Mouse (Mus musculus) erythroblast, embryonic 14.5 days (primary cell): Measurements from ENCODE around the gene Nars2. TPM values are rescaled to one million over a fixed set of nuclear protein-coding genes. Genes with fewer than 3 reads are reported as not detected.

Experiments
- H3K27me3 ChIP-seq: 2 replicates; pipeline ENCODE4 v1.6.1; 2012; ENCODE audit warnings: inconsistent platforms; ENCODE audit not compliant: control insufficient read depth
- H3K36me3 ChIP-seq: 2 replicates; pipeline ENCODE4 v1.6.1; 2012; ENCODE audit warnings: mild to moderate bottlenecking, inconsistent platforms; ENCODE audit not compliant: control insufficient read depth
- H3K4me1 ChIP-seq: 2 replicates; pipeline ENCODE4 v1.6.1; 2012; ENCODE audit warnings: inconsistent platforms; ENCODE audit not compliant: control insufficient read depth
- H3K4me3 ChIP-seq: replicated peaks from 2 replicates; pipeline ENCODE3; 2012; ENCODE audit warnings: moderate library complexity, mild to moderate bottlenecking, inconsistent platforms
- H3K9me3 ChIP-seq: 2 replicates; pipeline ENCODE4 v1.6.1; 2012; ENCODE audit warnings: low read length, inconsistent platforms, mixed read lengths; ENCODE audit not compliant: control insufficient read depth
- GATA1 ChIP-seq: IDR thresholded peaks from 2 replicates; pipeline ENCODE4 v1.6.1; 2012; ENCODE audit warnings: low read length, inconsistent platforms, mixed read lengths
- TAL1 ChIP-seq: IDR thresholded peaks from 3 replicates; pipeline ENCODE4 v1.6.1; 2012; ENCODE audit warnings: low read length, inconsistent platforms, mixed read lengths
- polyA plus RNA-seq: library from polyadenylated mRNA; stranded (reverse); fragments of >175 nt; gene quantifications from 2 replicates; pipeline ENCODE4 v1.2.3, GENCODE M21; 2012

Gene Nars2
- polyA plus RNA-seq, 1 experiment, result 0.23 TPM

DNA sequence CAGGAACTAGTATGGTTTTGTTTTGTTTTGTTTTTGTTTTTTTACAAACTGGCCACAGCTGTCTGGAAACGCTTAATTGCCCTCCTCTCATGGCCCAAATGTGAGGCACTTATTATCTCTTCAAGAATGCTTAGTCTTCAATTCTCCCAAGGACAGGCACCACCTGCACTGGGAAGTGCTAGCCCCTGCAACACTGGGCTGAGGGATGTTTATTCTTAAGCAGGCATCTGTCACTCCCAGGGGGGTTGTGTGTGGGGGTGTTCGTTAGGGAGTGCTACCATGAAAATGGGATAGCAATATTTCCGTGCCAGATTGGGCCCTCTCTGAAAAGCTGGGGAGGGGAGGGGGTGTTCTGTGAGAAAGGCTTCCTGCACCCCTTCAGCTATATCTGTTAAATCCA is 15.9 kb downstream of the Nars2 start:
- no peak overlapping the region for H3K4me3 ChIP-seq
- TF ChIP-seq GATA1, result no peak
- H3K27me3 ChIP-seq, result no peaks in the 10 kb centered on the region
- H3K36me3 ChIP-seq, result peaks cover 9% of the 10 kb centered on the region
- peaks cover 18% of the 10 kb centered on the region for H3K4me1 ChIP-seq
- H3K9me3 ChIP-seq, result no peaks in the 10 kb centered on the region

GRCm38 (mm10) chr7:96970359-96970758 is 19.1 kb downstream of the Nars2 start:
- peaks cover 17% of the 10 kb centered on the region for H3K36me3 ChIP-seq
- no peak for TF ChIP-seq GATA1
- no peak for TF ChIP-seq TAL1
- H3K4me3 ChIP-seq, result no peak overlapping the region
- no peaks in the 10 kb centered on the region for H3K9me3 ChIP-seq
- H3K4me1 ChIP-seq, result peaks cover 23% of the 10 kb centered on the region
- no peaks in the 10 kb centered on the region for H3K27me3 ChIP-seq

DNA sequence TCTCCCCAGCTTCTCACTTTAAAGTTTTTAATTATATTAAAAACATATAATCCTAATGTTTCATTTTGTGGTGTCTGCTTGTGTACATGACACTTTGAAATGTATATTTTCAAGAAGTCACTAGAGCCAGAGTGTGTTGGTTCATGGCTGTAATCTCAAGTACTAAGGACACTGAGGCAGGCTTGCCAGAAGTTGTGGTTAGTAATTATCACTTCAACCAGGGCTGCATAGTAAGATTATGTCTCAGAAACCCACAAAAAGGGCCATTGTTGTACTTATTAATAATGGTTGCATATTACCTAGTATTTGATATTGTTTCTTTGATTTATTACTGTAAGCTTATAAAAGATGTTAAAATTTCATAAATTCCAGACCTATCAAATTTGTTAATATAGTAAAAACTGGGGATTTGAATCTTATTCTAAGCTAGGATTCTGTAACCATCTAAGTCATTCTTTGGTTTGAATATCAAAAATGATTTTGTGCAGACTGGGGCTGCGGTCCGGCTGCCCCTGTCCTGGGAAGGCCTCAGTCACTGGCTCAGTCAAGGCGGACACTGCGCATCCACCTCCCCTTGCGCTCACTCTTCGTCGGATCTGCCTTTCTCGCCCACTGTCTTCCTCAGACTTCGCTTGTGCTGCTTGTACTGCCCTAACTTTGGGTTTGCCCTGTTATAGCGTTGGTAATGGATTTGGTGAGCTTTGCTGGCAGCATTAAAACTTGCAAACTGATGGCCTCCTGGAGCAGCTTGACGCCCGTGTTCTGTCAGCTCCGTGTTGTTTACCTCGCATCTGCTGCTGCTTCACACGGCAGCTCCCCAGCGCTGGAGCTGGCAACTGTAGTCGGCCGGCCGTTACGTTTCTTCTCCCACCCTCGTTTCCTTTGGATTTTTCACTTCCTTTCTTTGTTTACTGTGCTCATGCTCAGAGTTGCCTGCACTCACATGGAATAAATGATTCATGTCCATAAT is 20.0 kb downstream of the Nars2 start:
- TF ChIP-seq TAL1 (no peak), GATA1 (no peak)
- H3K27me3 ChIP-seq, result no peaks in the 10 kb centered on the region
- peaks cover 18% of the 10 kb centered on the region for H3K36me3 ChIP-seq
- H3K4me3 ChIP-seq, result no peak overlapping the region
- H3K4me1 ChIP-seq, result peaks cover 23% of the 10 kb centered on the region
- no peaks in the 10 kb centered on the region for H3K9me3 ChIP-seq

DNA sequence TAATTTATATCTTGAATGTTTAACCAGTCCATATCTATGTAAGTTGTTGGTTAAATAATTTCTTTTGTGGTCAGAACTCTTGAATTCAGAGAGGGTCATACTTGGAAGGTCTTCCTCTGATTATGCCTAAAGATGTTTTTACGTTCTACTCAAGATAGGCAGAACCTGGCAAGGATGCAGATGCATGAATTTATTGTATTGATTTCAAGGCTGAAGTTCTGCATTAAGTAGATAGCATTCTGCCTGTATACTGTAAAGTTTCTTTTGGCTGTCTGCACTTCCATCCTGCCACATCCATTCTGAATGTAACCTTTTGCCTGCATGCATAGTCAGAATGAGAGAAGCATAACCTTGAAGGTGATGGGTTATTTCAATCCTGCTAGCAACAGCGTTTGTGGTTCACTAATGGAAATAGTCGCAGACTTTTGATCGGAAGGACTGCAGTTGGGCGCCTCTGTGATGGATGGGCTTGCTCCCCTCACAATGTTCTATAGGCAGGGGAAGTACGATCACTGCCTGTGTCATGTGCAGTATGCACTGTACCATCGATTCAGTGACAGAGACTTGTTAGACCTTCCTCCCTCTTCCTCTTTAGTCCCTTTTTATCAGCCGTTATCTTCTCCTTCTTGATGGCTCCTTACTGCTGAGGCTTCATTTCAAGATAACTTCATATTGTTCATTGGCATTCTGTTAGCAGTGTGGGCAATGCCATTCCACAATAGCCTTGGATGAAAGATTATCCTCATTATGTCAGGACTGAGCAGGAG is 21.0 kb downstream of the Nars2 start:
- Histone ChIP-seq H3K27me3 (no peaks in the 10 kb centered on the region), H3K4me1 (peaks cover 23% of the 10 kb centered on the region), H3K36me3 (peaks cover 19% of the 10 kb centered on the region), H3K9me3 (no peaks in the 10 kb centered on the region), H3K4me3 (no peak overlapping the region)
- TF ChIP-seq GATA1 (no peak), TAL1 (no peak)

GRCm38 (mm10) chr7:96975914-96976313 is 24.6 kb downstream of the Nars2 start:
- Histone ChIP-seq H3K4me3 (no peak overlapping the region), H3K4me1 (peaks cover 16% of the 10 kb centered on the region), H3K9me3 (no peaks in the 10 kb centered on the region), H3K27me3 (no peaks in the 10 kb centered on the region), H3K36me3 (peaks cover 16% of the 10 kb centered on the region)
- TF ChIP-seq TAL1 (no peak), GATA1 (no peak)

- Histone ChIP-seq H3K4me3 (no peak overlapping the region), H3K36me3 (peaks cover 15% of the 10 kb centered on the region), H3K9me3 (no peaks in the 10 kb centered on the region), H3K4me1 (peaks cover 5% of the 10 kb centered on the region), H3K27me3 (no peaks in the 10 kb centered on the region)
- no peak for TF ChIP-seq GATA1
- no peak for TF ChIP-seq TAL1
Observed at GRCm38 (mm10) chr7:96977209-96977608, 25.9 kb downstream of the Nars2 start.

GRCm38 (mm10) chr7:96981366-96981765 is 30.1 kb downstream of the Nars2 start:
- TF ChIP-seq TAL1 (no peak), GATA1 (no peak)
- Histone ChIP-seq H3K4me3 (no peak overlapping the region), H3K27me3 (no peaks in the 10 kb centered on the region), H3K4me1 (no peaks in the 10 kb centered on the region; the same call in 1 of the 2 replicates), H3K9me3 (no peaks in the 10 kb centered on the region), H3K36me3 (peaks cover 7% of the 10 kb centered on the region)

GRCm38 (mm10) chr7:96983660-96984347 is 32.5 kb downstream of the Nars2 start:
- no peaks in the 10 kb centered on the region for H3K27me3 ChIP-seq
- no peak for TF ChIP-seq TAL1
- no peak for TF ChIP-seq GATA1
- no peak overlapping the region for H3K4me3 ChIP-seq
- peaks cover 7% of the 10 kb centered on the region; the same call in 1 of the 2 replicates for H3K36me3 ChIP-seq
- H3K4me1 ChIP-seq, result no peaks in the 10 kb centered on the region; the same call in 1 of the 2 replicates
- H3K9me3 ChIP-seq, result no peaks in the 10 kb centered on the region
